Mouse (Mus musculus): ENCODE results near the gene Pcsk6.
"Not testable (repeated sequence)": the region's sequence is repeated elsewhere in the genome, so short reads cannot be mapped to it uniquely, and the experiment has no call there.

Pcsk6 gene

GRCm38 (mm10) chr7:65861591-65862472 lies at the start of gene Pcsk6:
Pcsk6 (plus strand) TSS chr7:65861734.
- peak; percentile 28 for DNase-seq

DNA sequence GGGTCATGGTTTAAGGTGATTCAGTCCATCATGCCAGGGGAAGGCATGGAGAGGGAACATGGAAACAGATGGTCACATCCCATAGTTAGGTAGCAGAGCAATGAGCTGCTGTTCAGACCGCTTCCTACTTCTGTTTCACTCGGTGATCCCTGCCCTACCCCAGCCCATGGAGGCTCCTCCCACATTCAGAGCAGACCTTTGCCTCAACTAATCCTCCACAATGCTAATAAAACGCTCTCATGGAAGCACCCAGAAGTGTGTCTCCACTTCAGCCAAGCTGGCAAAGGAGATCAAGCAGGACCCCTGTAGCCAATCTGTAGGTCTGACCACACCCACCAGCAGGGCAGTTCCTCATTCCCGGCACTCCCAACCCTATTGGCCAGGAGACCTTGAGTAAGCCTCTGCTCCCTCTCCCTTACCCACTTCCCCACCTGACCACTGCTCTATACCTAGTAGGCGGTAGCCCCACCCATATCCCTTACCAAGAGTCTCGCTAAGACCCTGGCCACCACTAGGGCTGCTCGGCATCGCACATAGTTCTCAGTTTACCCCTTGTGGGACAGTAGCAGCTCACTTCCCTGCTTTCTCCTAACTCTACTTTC lies 47.8 kb upstream of the Pcsk6 start:
- no peak for DNase-seq

DNA sequence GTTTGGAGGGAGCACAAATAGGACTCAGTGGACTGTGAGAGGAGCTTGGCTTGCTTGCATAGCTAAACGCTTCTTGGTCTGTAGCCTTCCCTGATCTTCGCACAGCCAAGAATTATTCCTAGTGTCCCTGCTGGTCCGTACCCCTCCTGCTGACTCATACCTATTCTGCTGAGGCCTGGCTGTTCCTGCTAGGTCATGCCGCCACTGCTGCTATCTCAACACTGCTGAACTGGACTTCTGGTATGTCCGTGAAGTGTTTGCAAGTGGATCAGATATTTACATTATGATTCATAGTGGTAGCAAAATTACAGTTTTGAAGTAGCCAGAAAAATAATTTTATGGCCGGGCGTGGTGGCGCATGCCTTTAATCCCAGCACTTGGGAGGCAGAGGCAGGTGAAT lies 44.0 kb upstream of the Pcsk6 start:
- no peak for DNase-seq

GRCm38 (mm10) chr7:65820391-65820790 lies 41.1 kb upstream of the Pcsk6 start:
- no peak for DNase-seq

GRCm38 (mm10) chr7:65821901-65822300 lies 39.6 kb upstream of the Pcsk6 start:
- DNase-seq: not testable (repeated sequence)

DNA sequence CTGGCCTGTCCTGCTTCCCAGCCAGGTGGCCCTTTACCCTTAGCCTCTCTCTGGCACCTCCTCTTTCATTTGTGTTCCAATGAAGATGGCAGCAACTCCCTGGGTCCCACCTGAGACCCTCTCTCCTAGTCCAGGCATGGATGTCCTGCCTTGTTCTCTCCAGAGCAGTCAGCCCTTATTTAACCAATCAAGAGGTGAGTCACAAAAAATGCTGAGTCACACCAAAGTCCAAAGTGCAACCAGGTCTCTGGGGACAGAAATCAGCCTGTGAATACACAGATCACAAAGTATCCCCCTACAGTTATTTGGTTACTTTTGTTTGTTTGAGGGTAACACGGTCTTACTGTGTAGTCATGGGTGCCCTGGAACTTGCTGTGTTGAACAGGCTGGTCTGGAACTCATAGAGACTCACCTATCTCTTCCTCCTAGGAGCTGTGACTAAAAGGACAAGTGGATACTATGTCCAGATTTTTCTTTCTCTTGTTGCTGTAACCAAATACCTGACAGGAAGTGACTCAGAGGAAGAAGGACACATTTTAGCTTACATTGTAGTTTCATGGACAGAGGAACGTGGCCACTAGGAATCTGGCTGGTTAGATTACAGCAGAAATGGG lies 38.9 kb upstream of the Pcsk6 start:
- no peak for DNase-seq

GRCm38 (mm10) chr7:65839756-65840155 lies 21.8 kb upstream of the Pcsk6 start:
- DNase-seq: no peak

- no peak for DNase-seq
Measured at GRCm38 (mm10) chr7:65843210-65843609, 18.3 kb upstream of the Pcsk6 start.

- no peak for DNase-seq
Measured at GRCm38 (mm10) chr7:65860981-65861380, 553 bp upstream of the Pcsk6 start.

GRCm38 (mm10) chr7:65862473-65863176 lies 1.1 kb downstream of the Pcsk6 start:
- DNase-seq: peak; percentile 13

DNA sequence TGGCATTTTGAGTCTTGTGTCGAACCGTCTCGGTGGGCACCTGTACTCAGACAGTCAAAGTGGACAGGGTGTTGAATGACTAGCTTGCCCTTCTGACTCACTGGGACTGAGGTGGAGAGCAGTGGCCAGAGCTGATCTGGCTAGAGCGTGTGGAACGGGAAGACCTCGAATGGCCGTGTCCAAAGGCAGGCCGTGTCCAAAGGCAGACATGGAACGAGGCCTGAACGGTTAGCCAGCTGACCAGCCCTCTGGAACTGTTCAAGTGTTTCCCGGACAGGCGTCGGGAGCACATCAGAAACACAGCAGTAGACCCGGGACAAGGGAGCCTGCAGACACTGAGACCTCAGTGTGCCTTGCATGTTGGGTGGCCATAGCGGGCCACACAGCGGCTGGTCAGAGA lies 7.6 kb downstream of the Pcsk6 start:
- DNase-seq: no peak

GRCm38 (mm10) chr7:65869794-65870193 lies 8.3 kb downstream of the Pcsk6 start:
- no peak for DNase-seq

- DNase-seq: no peak
Measured at GRCm38 (mm10) chr7:65870227-65870626, 8.7 kb downstream of the Pcsk6 start.

DNA sequence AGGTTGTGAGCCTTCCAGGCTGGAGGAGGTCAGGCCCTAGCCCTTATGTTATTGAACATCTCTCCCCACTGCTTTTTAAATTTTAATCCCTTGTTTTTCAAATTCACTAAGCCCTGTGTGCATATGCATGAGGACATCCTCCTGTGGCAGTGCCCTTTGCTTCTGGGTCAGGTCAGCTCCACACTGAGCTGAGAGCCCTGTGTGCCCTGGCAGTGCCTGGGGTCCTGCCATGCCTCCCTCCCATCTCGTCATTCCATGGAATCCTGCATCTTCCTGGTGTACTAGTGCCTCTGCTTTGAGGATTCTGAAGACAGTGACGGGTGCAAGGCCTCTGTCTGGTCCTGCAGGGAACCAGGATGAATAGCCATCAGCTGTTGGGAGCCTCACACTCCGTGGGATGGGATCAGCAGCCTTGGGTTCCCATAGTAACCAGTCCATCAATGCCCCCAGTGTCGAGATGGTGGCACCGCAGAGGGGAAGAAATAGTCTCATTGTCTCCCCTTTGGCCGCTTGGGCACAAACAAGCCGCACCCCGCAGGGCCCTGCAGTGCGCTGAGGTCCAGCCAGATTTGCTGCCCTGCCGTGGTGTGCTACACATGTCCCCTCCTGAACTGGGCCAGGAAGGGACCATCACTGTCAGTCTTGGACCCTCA lies 9.5 kb downstream of the Pcsk6 start:
- no peak for DNase-seq

GRCm38 (mm10) chr7:65871851-65872250 lies 10.3 kb downstream of the Pcsk6 start:
- no peak for DNase-seq

- DNase-seq: no peak
Measured at GRCm38 (mm10) chr7:65873176-65873845, 11.8 kb downstream of the Pcsk6 start.

DNA sequence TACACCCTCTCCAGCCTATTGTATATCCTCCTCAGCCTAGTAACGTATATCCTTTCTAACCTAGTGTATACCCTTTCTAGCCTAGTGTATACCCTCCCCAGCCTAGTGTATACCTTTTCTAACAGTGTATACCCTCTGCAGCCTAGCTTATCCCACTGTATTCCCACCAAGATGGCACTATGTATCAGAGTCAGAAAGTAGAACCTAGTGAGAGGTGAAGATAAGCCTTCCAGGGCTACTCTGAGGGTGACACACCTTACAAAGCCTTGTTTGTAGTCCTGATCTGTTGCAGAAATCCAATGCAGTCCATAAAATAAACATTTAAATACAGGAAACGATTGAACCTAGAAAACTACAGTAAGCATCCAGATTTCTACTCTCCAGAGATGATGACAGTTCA lies 12.4 kb downstream of the Pcsk6 start:
- DNase-seq: no peak

- no peak for DNase-seq
Measured at GRCm38 (mm10) chr7:65876596-65876995, 15.1 kb downstream of the Pcsk6 start.

DNA sequence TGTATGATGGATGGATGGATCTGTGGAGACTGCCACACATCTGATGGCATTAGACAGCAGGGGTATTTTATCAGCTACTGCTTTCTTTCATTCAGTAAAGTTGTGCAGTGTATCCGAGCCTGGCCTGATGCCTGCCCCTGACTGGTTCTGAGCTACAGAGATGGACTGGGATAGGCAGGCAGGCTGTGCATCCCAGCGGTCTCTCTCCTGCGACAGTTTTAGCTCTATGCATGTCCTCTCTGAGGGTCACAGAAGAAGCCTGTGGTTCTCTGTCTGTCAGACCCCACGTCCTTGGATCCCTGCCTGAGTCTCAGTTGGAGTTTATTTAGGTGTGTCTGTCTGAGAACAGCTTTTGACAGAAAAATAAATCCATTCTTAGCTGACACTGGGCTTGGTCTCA lies 16.7 kb downstream of the Pcsk6 start:
- DNase-seq: no peak

DNA sequence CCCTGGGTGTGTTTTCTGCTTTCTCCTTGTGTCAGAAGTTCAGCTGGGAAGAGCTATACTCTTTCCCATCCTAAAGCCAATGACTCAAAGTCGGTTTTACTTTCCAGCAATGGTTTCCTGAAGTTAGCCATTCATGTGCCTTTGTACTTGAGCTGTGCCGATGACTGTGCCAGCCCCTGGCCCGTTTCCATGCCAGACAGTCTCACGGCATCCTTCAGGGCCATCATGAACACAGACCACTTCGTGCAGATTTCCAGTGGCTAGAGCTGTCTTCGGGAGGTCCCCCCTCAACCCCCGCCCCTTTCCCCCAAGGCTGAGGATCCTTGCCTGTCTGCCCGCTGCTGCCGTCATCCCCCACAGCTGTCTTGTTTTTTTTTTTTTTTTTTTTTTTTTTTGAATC lies 17.8 kb downstream of the Pcsk6 start:
- no peak for DNase-seq

GRCm38 (mm10) chr7:65880666-65881289 lies 19.2 kb downstream of the Pcsk6 start:
- DNase-seq: no peak

DNA sequence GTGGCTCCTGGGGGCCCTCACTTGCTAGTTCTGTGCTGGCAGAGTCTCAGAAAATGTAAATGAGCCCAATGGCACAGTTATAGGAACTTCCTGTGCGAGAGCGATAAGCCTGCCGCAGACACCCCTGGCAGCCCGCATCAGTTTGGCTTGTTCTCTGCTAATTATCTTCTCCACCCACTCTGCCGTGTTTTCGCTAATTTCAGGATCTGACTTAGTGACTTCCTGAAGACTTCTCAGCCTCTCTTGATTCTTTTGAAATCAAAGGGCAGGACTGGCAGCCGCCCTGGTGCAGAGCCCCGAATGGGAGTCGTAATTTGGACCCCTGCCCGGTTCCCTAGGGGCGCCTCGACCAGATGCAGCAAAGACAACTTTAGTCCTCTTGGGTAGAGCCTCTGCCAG lies 19.8 kb downstream of the Pcsk6 start:
- no peak for DNase-seq
